Mouse (Mus musculus): ENCODE data around the gene Tnrc6a. TPM values are rescaled to one million over a fixed set of nuclear protein-coding genes. Genes with fewer than 3 reads are reported as not detected.

The Tnrc6a gene
- total RNA-seq, 2 experiments from 2014 or later, result 42.7 to 45.6 TPM

DNA sequence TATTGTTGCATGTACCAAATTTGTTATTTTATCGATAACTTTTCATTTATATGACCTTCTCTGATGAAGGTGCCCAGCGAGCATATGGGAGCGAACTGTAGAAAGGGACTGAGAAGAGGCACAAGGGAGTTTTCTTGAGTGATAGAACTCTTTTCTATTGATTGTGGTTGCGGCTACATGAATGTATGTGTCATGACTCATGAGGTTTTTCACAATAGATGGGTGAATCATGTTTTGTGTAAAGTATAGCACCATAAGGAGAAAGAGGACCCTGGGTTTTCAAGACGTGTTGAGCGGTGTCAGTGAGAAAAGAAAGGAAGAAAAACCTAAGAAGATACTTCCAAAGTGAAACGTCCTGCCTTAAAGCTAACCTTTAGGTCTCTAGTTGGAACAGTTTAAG, 3.2 kb upstream of the Tnrc6a start:
- no peak for DNase-seq
- intact Hi-C loops (cut with DNase I), result loop anchor here (5.0 kb wide), 1 partner anchor 33 kb away; no protein-coding TSS in a partner anchor

DNA sequence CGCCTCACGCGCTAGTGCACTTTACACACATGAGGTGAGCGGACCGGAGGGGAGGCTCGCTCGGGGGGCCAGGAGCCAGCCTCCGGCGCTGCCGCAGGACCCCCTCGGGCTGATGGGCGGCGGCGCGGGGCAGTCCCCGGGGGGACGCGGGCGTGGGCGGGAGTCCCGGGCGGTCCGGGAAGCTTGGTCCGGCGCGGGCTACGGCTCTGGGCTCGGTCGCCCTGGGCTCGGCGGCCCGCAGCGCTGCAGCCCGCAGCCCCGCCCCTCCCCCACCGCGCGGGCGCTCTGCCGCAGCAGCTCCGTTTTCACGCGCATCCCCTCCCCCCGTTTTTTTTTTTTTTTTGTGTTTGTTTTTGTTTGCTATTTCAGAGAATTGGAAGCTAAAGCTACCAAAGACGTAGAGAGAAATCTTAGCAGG, 623 bp downstream of the Tnrc6a start:
- DNase-seq, result no peak
- intact Hi-C loops (cut with DNase I), result loop anchor here (5.0 kb wide), 1 partner anchor 37 kb away; no protein-coding TSS in a partner anchor

GRCm38 (mm10) chr7:123124735-123125181, 1.1 kb downstream of the Tnrc6a start:
- DNase-seq, result peak in 1 of 2 experiments; percentile 35

GRCm38 (mm10) chr7:123126056-123126455, 2.4 kb downstream of the Tnrc6a start:
- DNase-seq, result no peak
- intact Hi-C loops (cut with DNase I), result no loop called here

More at GRCm38 (mm10) chr7:123124735-123125181, 1.1 kb downstream of the Tnrc6a start:
- intact Hi-C loops (cut with DNase I), result loop anchor here (5.0 kb wide), 1 partner anchor 37 kb away; no protein-coding TSS in a partner anchor

DNA sequence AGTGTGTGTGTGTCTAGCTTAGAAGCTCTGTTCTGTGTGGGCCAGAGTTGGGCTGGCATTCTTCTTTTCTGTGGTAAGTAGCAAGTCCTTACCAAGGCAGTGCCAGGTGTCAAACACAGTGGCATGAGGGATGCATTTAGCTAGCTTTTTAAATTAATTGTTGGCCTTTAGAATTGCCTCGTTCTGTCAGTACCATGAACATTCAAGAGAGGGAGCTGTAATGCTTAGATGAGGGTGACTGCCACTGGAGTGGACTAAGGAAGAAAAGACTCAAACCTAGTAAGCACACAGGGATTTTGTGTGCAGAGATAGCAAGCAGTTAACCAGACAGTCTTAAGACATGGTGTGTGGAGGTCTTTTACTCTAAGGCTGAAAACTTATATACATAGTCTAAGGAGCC, 3.6 kb downstream of the Tnrc6a start:
- intact Hi-C loops (cut with DNase I), result no loop called here
- no peak for DNase-seq

- intact Hi-C loops (cut with DNase I), result no loop called here
- DNase-seq, result no peak
Observed at GRCm38 (mm10) chr7:123127981-123128380, 4.3 kb downstream of the Tnrc6a start.

DNA sequence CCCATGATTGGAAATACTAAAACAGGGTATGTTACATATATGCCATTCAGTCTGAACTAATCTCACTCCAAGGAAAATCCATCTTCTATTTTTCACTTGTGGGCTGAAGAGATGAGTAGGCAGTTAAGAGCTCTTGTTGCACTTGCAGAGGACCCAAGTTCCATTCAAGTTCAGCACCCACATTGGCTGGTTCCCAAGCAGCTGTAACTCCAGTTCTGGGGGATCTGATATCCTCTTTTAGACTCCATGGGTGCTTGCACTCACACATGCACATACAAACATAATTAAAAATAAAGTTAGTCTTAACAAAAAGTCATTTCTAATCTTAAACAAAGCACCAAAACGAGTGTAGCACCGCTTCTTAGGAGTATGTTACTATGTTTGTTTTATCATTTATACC, 5.4 kb downstream of the Tnrc6a start:
- intact Hi-C loops (cut with DNase I), result no loop called here
- no peak for DNase-seq

- intact Hi-C loops (cut with DNase I), result no loop called here
Observed at GRCm38 (mm10) chr7:123130198-123130597, 6.5 kb downstream of the Tnrc6a start.

GRCm38 (mm10) chr7:123132401-123132800, 8.7 kb downstream of the Tnrc6a start:
- DNase-seq, result no peak
- intact Hi-C loops (cut with DNase I), result no loop called here

More at GRCm38 (mm10) chr7:123130198-123130597, 6.5 kb downstream of the Tnrc6a start:
- DNase-seq, result no peak

DNA sequence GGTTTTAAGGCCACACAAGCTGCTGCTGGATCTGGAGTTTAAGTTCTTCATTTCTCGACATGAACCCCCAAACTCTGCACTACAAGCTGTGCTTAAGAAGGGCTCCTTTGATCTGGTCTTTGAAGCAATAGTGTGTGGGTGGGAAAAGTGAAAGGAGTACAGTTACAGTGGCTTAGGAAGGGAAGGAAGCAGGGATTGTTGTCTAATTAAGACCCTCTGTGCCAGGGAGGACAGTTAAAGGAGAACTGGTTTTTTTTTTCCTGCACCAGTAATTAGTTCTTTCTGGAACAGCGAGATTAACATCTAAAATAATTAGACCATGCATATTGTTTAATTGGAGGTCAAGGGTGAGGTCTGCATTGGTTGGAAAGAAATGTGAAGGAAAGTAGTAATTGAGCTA, 11.2 kb downstream of the Tnrc6a start:
- no peak for DNase-seq
- intact Hi-C loops (cut with DNase I), result no loop called here

- DNase-seq, result no peak
- intact Hi-C loops (cut with DNase I), result no loop called here
Observed at GRCm38 (mm10) chr7:123135655-123136054, 12.0 kb downstream of the Tnrc6a start.

- no peak for DNase-seq
- intact Hi-C loops (cut with DNase I), result no loop called here
Observed at GRCm38 (mm10) chr7:123138001-123138400, 14.3 kb downstream of the Tnrc6a start.

DNA sequence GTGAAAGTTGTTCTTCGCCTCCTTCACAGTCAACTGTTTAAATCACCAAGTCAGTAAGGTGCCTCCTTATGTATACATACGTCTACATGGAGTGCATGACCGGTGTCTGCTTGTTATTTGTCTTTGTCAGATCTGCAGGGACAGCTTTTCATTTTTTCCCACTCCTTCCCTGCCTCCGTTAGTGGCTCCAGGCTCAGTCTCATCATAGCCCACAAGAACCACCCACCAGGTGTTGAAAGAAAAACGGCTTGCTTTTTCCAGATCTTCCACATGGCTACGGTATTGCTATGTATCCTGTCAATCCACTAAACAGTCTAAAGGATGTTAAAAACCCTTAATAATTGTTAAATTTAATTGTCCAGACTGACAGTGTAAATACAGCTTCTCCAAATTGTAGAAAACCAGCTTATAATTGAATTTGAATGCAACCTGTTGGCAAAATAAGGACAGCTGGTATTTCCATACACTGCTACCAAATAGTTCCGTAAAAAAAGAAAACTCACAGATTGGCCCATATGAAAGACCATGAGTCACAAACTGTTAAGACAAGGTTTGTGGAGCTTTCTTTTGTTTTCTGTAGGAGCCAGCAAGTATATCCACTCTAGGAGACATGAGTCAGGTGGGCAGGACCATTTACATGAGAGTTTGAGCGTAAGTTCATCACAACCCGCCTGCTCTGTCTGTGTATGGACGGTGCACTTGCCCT, 22.6 kb downstream of the Tnrc6a start:
- no peak for DNase-seq
- intact Hi-C loops (cut with DNase I), result no loop called here

DNA sequence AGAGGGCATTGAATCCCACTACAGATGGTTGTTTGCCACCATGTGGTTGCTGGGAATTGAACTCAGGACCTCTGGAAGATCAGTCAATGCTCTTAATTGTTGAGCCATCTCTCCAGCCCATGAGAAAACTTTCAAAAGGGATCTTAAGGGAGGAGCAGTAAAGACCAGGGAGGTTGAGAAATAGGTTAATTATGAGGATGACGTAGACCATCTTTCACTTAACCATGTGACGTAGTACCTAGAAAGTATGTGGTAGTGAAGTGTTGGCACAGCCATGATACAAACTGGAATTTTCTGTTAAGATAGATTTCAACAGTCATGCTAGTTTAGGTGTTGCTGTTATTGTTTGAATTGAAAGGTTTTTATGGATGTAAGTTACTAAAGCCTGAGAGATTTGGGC, 24.1 kb downstream of the Tnrc6a start:
- intact Hi-C loops (cut with DNase I), result no loop called here
- no peak for DNase-seq

DNA sequence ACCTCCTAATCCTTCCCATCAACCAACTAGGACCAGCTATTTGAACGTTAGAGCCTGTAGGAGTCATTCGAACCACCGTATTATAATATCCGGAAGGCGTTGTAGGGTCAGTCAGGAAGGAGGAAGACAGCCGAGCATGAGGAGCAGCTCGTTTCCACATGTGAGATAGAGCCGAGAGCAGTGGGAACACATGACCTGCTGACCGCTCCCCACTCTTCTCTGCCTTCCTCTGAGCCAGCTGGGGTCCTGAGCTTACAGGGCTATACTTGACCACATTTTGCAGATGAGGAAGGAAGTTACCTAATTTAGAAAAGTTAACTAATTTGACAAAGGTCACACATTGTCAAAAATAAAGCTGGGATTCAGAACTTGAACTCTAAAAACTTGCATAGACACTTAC, 25.2 kb downstream of the Tnrc6a start:
- no peak for DNase-seq
- intact Hi-C loops (cut with DNase I), result no loop called here

DNA sequence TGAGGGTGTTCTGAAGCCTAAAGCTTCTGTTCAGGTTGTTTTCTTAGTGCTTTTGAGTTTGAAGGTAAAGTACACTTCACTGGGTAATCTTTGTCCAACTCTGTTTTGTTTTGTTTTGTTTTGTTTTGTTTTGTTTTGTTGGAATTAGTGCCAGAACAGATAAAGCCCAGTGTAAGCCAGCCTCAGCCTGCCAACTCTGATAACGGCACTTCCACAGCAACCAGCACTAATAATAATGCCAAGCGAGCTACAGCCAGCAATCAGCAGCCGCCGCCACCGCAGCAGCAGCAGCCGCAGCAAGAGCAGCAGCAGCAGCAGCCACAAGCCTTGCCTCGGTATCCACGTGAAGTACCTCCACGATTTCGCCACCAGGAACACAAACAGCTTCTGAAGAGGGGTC, 38.7 kb downstream of the Tnrc6a start:
- DNase-seq, result peak; percentile 34 to 43
- intact Hi-C loops (cut with DNase I), result loop anchor here (10.0 kb wide), 1 partner anchor 148 kb away; no protein-coding TSS in a partner anchor

DNA sequence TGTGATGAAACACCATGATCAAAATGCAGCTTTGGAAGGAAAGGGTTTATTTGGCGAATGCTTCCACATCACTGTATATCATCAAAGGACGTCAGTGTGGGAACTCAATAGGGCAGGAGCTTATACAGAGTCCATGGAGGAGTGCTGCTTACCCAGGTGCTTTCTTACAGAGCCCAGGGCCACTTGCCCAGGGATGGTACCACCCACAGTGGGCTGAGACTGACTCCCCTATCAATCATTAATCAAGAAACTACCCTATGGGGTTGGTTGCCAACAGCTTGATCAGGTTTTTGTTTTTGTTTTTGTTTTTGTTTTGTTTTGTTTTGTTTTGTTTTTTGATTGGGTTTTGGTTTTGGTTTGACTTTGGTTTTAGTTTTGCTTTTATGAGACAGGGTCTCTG, 43.8 kb downstream of the Tnrc6a start:
- DNase-seq, result no peak
- intact Hi-C loops (cut with DNase I), result loop anchor here (1.0 to 10.0 kb wide), 2 partner anchors 29 to 153 kb away; no protein-coding TSS in a partner anchor

- DNase-seq, result no peak
- intact Hi-C loops (cut with DNase I), result loop anchor here (10.0 kb wide), 1 partner anchor 155 kb away; no protein-coding TSS in a partner anchor
Observed at GRCm38 (mm10) chr7:123169618-123170017, 45.9 kb downstream of the Tnrc6a start.

GRCm38 (mm10) chr7:123172101-123172500, 48.4 kb downstream of the Tnrc6a start:
- intact Hi-C loops (cut with DNase I), result no loop called here
- DNase-seq, result no peak

DNA sequence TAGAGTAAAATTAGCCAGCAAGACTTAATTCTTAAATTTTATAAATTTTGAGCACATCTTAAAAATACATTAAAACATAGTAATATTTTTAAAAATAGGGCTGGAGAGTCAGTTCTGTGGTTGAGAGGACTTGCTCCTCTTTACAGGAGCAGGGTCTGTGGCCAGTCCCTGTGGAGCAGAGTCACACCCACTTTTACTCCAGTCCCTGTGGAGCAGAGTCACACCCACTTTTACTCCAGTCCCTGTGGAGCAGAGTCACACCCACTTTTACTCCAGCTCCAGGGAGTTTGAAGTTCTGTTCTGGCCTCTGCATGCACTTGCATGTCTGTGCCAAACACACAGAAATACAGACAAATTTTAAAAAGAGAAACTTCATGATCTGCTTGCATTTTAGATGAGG, 53.5 kb downstream of the Tnrc6a start:
- intact Hi-C loops (cut with DNase I), result no loop called here
- DNase-seq, result no peak

GRCm38 (mm10) chr7:123181787-123182701, 58.4 kb downstream of the Tnrc6a start:
- intact Hi-C loops (cut with DNase I), result loop anchor here (5.0 kb wide), 2 partner anchors 165 to 180 kb away; no protein-coding TSS in a partner anchor
- DNase-seq, result no peak
